Mouse (Mus musculus) cerebellum, adult 2 months (tissue): ENCODE measurements at regions not wholly inside any gene's neighbourhood (a gene's known extent, or its start where the extent isn't known, plus 50 kb on each side); places are given as distances from the start of the nearest gene placed in this dataset.

Experiments used
- CTCF ChIP-seq: fragments of 200-500 bp; IDR thresholded peaks from 2 replicates; pipeline ENCODE4 v1.5.1; 2011; ENCODE audit warnings: low read depth, mild to moderate bottlenecking, control low read depth, low read length, moderate library complexity, borderline replicate concordance; ENCODE audit not compliant: insufficient read depth
- POLR2A ChIP-seq: fragments of 200-500 bp; IDR thresholded peaks from 2 replicates; pipeline ENCODE4 v1.6.1; 2011; ENCODE audit warnings: low read length, control low read depth, borderline replicate concordance; ENCODE audit not compliant: insufficient read depth

GRCm38 (mm10) chr10:102889709-102890108 lies 140.3 kb downstream of the Alx1 start:
- no peak for TF ChIP-seq POLR2A
- TF ChIP-seq CTCF: no peak
